Mouse (Mus musculus) liver, postnatal 0 days (tissue): ENCODE results near the gene Agap1. TPM values are rescaled to one million over a fixed set of nuclear protein-coding genes. Genes with fewer than 3 reads are reported as not detected.
A peak's percentile ranks its signal among the peaks of the same experiment; 100 is the strongest.

ENCODE experiments used
- ATAC-seq: fragments of 200-750 bp; cut with Nextera tagmentation; 2 replicates; pipeline ENCODE4 v1.8.0; 2017; ENCODE audit warnings: mild to moderate bottlenecking, moderate library complexity
- DNase-seq: peaks from one replicate; pipeline ENCODE4 v3.0.0-alpha.2; 2016
- H3K27ac ChIP-seq: fragments of 300-500 bp; sonication (generic); 2 replicates; pipeline ENCODE4 v1.5.1; 2014; ENCODE audit warnings: antibody characterized with exemption, moderate library complexity, mild to moderate bottlenecking, low read depth
- H3K27me3 ChIP-seq: fragments of 300-500 bp; sonication (generic); 2 replicates; pipeline ENCODE4 v1.6.1; 2014; ENCODE audit warnings: low read length, control low read depth, mixed read lengths; ENCODE audit not compliant: insufficient read depth
- H3K36me3 ChIP-seq: fragments of 300-500 bp; sonication (generic); replicated peaks from 2 replicates; pipeline ENCODE4 v1.6.1; 2014; ENCODE audit warnings: mild to moderate bottlenecking, control low read depth, low read length, moderate library complexity, mixed read lengths; ENCODE audit not compliant: insufficient read depth
- H3K4me1 ChIP-seq: fragments of 300-500 bp; sonication (generic); 2 replicates; pipeline ENCODE4 v1.6.1; 2014; ENCODE audit warnings: antibody characterized with exemption, mild to moderate bottlenecking, control low read depth; ENCODE audit not compliant: insufficient read depth
- H3K4me2 ChIP-seq: fragments of 300-500 bp; sonication (generic); 2 replicates; pipeline ENCODE4 v1.6.1; 2014; ENCODE audit warnings: low read depth, mild to moderate bottlenecking, low read length, moderate library complexity, mixed read lengths
- H3K4me3 ChIP-seq: fragments of 300-500 bp; sonication (generic); 2 replicates; pipeline ENCODE4 v1.5.1; 2014; ENCODE audit warnings: low read depth, low read length
- H3K9ac ChIP-seq: fragments of 300-500 bp; sonication (generic); replicated peaks from 2 replicates; pipeline ENCODE4 v1.6.1; 2014; ENCODE audit warnings: mild to moderate bottlenecking, moderate library complexity
- H3K9me3 ChIP-seq: fragments of 300-500 bp; sonication (generic); 2 replicates; pipeline ENCODE4 v1.6.1; 2016; ENCODE audit warnings: mild to moderate bottlenecking, control low read depth, low read length, mixed read lengths
- CTCF ChIP-seq: sonication (generic); IDR thresholded peaks from 2 replicates; pipeline ENCODE4 v1.5.1; 2016; ENCODE audit warnings: antibody characterized with exemption, low read depth
- EP300 ChIP-seq: IDR thresholded peaks from 2 replicates; pipeline ENCODE4 v1.6.1; 2016; ENCODE audit warnings: antibody characterized with exemption, low read depth, mild to moderate bottlenecking
- WGBS: fragments of 180-500 bp; shearing (Covaris S2); extraction: QIAGEN DNeasy Blood & Tissue Kit; methylation state at CpG from one replicate; pipeline ENCODE4 v1.1.7; 2014; ENCODE audit not compliant: insufficient replicate concordance; 5-methylcytosine and 5-hydroxymethylcytosine counted together
- polyA plus RNA-seq: library from polyadenylated mRNA; unstranded; fragments of >200 nt; fragmentation: Nextera tagmentation; extraction: Ambion mirVana; gene quantifications from 2 replicates; pipeline ENCODE4 v1.2.1, GENCODE M21; 2015

Agap1 gene
- polyA plus RNA-seq, 1 experiment from 2014 or later: 1.0 TPM

DNA sequence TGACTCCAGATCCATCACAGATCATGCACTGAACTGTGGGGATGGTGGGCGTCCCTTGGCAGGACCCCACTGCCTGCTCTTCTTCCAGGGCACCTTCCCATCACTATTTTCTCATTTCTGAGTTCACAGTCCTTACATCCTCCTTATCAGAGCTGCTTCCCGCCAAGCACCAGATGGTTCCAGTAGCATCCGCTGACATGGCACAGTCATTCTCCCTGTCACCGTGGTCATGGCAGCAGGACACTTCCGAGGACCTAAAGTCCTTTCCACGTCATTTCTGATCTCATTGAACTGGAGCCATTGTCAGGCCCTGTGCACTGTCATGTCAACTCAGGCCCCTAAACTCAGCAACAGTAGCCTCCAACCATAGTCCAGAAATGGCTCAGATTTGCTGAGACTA lies 251.1 kb downstream of the Agap1 start:
- WGBS: 83% methylated on average over 6 of the region's 6 CpGs

DNA sequence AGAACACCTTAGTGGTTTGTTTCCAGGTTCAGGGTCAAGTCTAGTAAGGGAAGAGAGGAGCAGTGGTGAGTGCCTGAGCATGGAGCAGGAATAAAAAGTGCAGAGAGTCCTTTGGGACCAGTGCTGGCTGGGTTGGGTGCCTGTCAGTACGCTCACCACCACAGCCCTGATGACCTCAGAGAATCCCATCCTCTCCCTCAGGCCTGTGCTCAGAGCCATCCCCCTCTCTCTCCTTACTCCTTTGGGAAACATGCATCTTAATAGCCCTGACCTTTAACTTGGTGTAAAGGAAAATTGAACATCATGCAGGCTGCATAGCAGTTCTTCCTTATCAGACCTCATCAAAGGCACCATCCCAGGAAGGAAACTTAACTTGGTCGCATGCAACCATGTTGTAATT lies 252.3 kb downstream of the Agap1 start:
- peaks cover 4% of the 10 kb centered on the region; the same call in 1 of the 2 replicates for H3K4me1 ChIP-seq
- H3K4me3 ChIP-seq: no peak overlapping the region
- H3K27me3 ChIP-seq: no peaks in the 10 kb centered on the region
- no peak for ATAC-seq
- no peak for DNase-seq
- H3K9ac ChIP-seq: no peak overlapping the region
- H3K4me2 ChIP-seq: no peak overlapping the region
- TF ChIP-seq CTCF (no peak), EP300 (no peak)
- H3K9me3 ChIP-seq: no peaks in the 10 kb centered on the region
- H3K27ac ChIP-seq: no peak overlapping the region
- WGBS: 62% methylated on average over 2 of the region's 2 CpGs
- H3K36me3 ChIP-seq: no peaks in the 10 kb centered on the region

More for the DNA sequence above, 251.1 kb downstream of the Agap1 start:
- DNase-seq (no peak), ATAC-seq (no peak)
- H3K9ac ChIP-seq: no peak overlapping the region
- no peak overlapping the region for H3K4me3 ChIP-seq
- H3K27ac ChIP-seq: no peak overlapping the region
- H3K9me3 ChIP-seq: no peaks in the 10 kb centered on the region
- TF ChIP-seq EP300: no peak
- TF ChIP-seq CTCF: no peak
- no peak overlapping the region for H3K4me2 ChIP-seq
- peaks cover 4% of the 10 kb centered on the region; the same call in 1 of the 2 replicates for H3K4me1 ChIP-seq
- no peaks in the 10 kb centered on the region for H3K36me3 ChIP-seq
- no peaks in the 10 kb centered on the region for H3K27me3 ChIP-seq

DNA sequence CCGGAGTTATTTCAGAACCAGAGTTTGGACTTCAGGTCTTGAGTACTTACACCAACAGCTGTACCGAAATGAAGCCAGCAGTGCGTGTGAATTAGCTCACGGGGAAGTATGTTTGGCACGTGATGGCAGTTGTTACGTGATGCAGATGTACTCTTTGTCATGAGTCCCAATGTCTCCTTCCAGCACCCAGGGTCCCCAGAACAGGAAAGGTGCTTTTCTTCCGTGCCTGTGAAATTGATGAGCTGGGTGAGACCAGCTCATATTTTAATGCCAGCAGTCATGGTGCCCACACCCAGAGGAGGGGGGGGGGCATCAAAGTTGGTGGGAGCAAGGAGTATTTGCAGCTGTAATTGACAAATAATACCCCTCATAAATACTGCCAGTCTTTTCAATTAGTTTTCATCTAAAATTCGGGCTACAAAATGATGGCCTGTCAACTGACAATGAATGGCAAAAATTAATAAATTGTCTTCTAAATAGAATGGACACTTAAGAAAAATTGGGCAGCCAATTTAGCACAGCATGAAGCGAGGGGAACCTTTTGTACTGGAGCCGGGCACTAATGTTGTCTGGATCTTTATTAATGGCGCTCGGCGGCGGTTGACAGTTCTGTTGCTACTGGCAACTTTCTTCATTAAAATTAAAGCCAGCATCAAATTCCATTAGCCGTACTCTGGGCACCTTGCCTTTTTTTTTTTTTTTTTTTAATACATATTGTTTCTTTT lies 253.3 kb downstream of the Agap1 start:
- Histone ChIP-seq H3K4me2 (no peak overlapping the region), H3K4me3 (no peak overlapping the region), H3K4me1 (peaks cover 4% of the 10 kb centered on the region; the same call in 1 of the 2 replicates), H3K36me3 (no peaks in the 10 kb centered on the region), H3K27me3 (no peaks in the 10 kb centered on the region), H3K9me3 (no peaks in the 10 kb centered on the region), H3K27ac (no peak overlapping the region), H3K9ac (no peak overlapping the region)
- TF ChIP-seq EP300 (no peak), CTCF (no peak)
- DNase-seq: no peak
- no peak for ATAC-seq
- 83% methylated on average over 15 of the region's 15 CpGs for WGBS

DNA sequence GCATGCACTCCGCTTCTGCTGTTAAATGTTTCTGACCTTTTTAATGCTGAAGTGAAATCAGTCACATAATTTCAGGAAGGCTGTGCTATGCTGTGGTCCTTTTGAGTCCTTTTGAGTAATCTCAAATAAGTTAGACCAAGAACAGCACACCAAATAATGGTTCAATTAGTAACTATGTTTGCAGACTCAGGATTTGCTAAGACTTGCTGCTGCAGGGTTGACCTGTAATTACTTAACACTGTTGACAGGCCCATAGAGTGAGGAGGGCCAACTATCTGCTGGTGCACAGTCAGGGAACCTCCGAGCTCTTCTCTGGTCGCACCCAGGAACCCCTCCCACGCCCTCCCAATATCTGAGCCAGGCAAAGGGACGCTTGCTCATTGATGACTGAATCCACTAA lies 255.2 kb downstream of the Agap1 start:
- Histone ChIP-seq H3K4me1 (peaks cover 4% of the 10 kb centered on the region; the same call in 1 of the 2 replicates), H3K9ac (no peak overlapping the region), H3K27ac (no peak overlapping the region), H3K27me3 (no peaks in the 10 kb centered on the region), H3K4me3 (no peak overlapping the region), H3K36me3 (no peaks in the 10 kb centered on the region), H3K9me3 (no peaks in the 10 kb centered on the region), H3K4me2 (no peak overlapping the region)
- 76% methylated on average over 5 of the region's 5 CpGs for WGBS
- DNase-seq: no peak
- ATAC-seq: peak; percentile 60; the same call in 1 of the 2 replicates
- no peak for TF ChIP-seq CTCF
- TF ChIP-seq EP300: no peak

DNA sequence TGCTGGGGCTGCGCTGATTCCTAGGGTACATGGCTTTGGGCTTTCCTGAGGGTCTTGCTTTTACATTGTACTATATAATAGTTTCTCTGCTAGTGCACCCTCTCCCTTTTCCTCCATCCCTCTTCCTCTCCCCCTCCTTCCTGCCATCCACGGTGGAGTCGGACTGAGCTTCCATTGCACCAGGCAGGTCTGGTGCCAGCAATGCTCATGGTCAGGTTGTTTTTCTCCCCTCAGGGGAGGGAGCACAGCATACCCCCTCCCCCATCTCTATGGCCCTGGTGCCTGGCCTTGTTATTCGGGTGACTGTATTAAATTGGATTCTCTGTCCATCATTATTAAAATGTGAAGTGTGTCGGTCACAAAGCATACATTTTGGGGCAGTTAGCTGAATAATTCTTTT lies 259.1 kb downstream of the Agap1 start:
- no peak overlapping the region for H3K4me2 ChIP-seq
- no peaks in the 10 kb centered on the region for H3K9me3 ChIP-seq
- no peaks in the 10 kb centered on the region for H3K36me3 ChIP-seq
- ATAC-seq (no peak), DNase-seq (no peak)
- H3K4me3 ChIP-seq: no peak overlapping the region
- 78% methylated on average over 5 of the region's 5 CpGs for WGBS
- no peak overlapping the region for H3K27ac ChIP-seq
- H3K4me1 ChIP-seq: peaks cover 7% of the 10 kb centered on the region
- TF ChIP-seq CTCF (no peak), EP300 (no peak)
- no peaks in the 10 kb centered on the region for H3K27me3 ChIP-seq
- no peak overlapping the region for H3K9ac ChIP-seq

DNA sequence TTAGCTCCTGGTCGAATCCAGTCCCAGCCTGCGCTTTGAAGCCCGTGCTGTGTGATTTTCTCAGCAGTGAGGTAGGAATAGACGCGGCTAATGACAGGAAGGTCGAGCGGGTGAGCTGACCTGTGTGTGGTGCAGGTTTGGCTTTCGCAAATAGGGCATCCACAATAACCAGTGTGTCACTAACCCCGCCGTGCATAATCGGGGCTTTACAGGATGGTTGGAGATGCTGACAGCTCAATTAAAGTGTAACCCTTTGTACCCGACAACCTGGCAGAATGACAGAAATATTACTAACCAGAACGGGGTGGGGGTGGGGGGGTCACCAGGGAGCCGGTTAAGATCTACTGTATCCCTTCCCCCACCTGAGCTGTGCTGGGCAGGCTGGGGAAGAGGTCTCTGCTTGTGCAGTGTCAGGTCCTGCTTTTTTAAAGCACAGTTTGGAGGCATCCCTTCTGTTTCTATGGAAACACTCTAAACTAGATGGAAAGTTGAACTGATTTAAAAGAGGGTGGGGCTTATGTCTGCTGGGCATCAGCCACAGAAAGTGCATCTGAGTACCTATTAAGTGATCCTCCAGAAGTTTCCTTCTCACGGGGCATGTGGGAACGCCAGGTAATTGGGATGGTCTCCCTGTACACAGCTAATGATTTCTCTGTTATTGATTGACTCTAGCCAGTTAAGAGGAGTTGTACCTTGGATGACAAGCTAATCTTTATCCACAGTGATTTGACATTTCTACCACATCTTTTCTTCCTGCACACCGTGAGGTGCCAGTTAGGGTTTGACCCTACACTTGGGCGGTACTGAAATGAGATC lies 259.8 kb downstream of the Agap1 start:
- Histone ChIP-seq H3K9ac (no peak overlapping the region), H3K4me1 (peaks cover 12% of the 10 kb centered on the region), H3K36me3 (no peaks in the 10 kb centered on the region), H3K9me3 (no peaks in the 10 kb centered on the region), H3K27ac (no peak overlapping the region), H3K4me3 (no peak overlapping the region), H3K27me3 (no peaks in the 10 kb centered on the region), H3K4me2 (no peak overlapping the region)
- peak; percentile 67 for ATAC-seq
- no peak for TF ChIP-seq CTCF
- no peak for TF ChIP-seq EP300
- WGBS: 63% methylated on average over 18 of the region's 18 CpGs
- DNase-seq: no peak
